In genomic region chr2:103484617-103485401, GRCm38 (mm10) we compare ENCODE assay signal across 8 mouse cellular contexts. TPM values are rescaled to one million over a fixed set of nuclear protein-coding genes. Genes with fewer than 3 reads are reported as not detected.
DNase-seq lines count a peak whose midpoint lies in the region; ATAC-seq and TF ChIP-seq lines count a peak whose summit lies in the region.

Gene Cat, minus strand, starts transcription at chr2:103485160.

- no peak for TF ChIP-seq CTCF in bone marrow macrophage, adult 2 months (IDR thresholded peaks at IDR 0.05; ENCODE audit: low read depth, low read length)
- no peak for TF ChIP-seq CTCF in embryonic fibroblast, embryonic 13.5 days (IDR thresholded peaks at IDR 0.05; ENCODE audit: borderline replicate concordance, insufficient read depth, low read length)

- peak within 1 kb of the TSS; percentile 76 for H3K4me2 ChIP-seq in kidney, embryonic 14.5 days (replicated peaks; ENCODE audit: low read depth, low read length)
- peak within 1 kb of the TSS; percentile 56 for H3K4me2 ChIP-seq in limb, embryonic 15.5 days

- peak; percentile 99 for ATAC-seq in kidney, embryonic 14.5 days (ENCODE audit: low FRiP score, low TSS enrichment)
- peak; percentile 99 for ATAC-seq in limb, embryonic 15.5 days (ENCODE audit: insufficient number of reproducible peaks, low FRiP score, low TSS enrichment, low read depth)

- H3K4me1 ChIP-seq in bone marrow macrophage, adult 2 months (ENCODE audit: control insufficient read depth, insufficient read depth, low read length): peaks cover 40% of the 10 kb centered on the region
- no peaks in the 10 kb centered on the region for H3K4me1 ChIP-seq in embryonic fibroblast, embryonic 13.5 days (ENCODE audit: control insufficient read depth, insufficient read depth, low read length)
- H3K4me1 ChIP-seq in kidney, embryonic 14.5 days (ENCODE audit: control insufficient read depth, insufficient read depth, low read length): peaks cover 12% of the 10 kb centered on the region; the same call in 1 of the 2 replicates
- peaks cover 10% of the 10 kb centered on the region for H3K4me1 ChIP-seq in limb, embryonic 15.5 days

- peak within 1 kb of the TSS; percentile 86 for H3K9ac ChIP-seq in kidney, embryonic 14.5 days (ENCODE audit: low read depth, low read length)
- peak within 1 kb of the TSS; percentile 85 for H3K9ac ChIP-seq in limb, embryonic 15.5 days

- no peaks in the 10 kb centered on the region for H3K36me3 ChIP-seq in kidney, embryonic 14.5 days (ENCODE audit: control insufficient read depth, insufficient read depth, low read length)
- no peaks in the 10 kb centered on the region for H3K36me3 ChIP-seq in limb, embryonic 15.5 days

- H3K27ac ChIP-seq in bone marrow macrophage, adult 2 months (ENCODE audit: insufficient read depth, low read depth, low read length): peak within 1 kb of the TSS; percentile 88
- H3K27ac ChIP-seq in embryonic fibroblast, embryonic 13.5 days (ENCODE audit: insufficient read depth, low read length): peak within 1 kb of the TSS; percentile 64
- peak within 1 kb of the TSS; percentile 92 for H3K27ac ChIP-seq in kidney, embryonic 14.5 days (ENCODE audit: low read depth, low read length)
- H3K27ac ChIP-seq in limb, embryonic 15.5 days: peak within 1 kb of the TSS; percentile 97

- peak; percentile 97 for DNase-seq in A20 (ENCODE audit: low read depth, low spot score)
- peak; percentile 98 for DNase-seq in heart, adult 9 months (ENCODE audit: low spot score in 2 of 2)
- peak; percentile 73 to 79 for DNase-seq in monocyte, adult 2 months (ENCODE audit: low read depth in 1 of 2, low spot score in 2 of 2)
- DNase-seq in spleen, postnatal 36 days (ENCODE audit: low spot score in 2 of 2): peak; percentile 94 to 96

- no peaks in the 10 kb centered on the region for H3K9me3 ChIP-seq in kidney, embryonic 14.5 days (ENCODE audit: control insufficient read depth, low read length)
- no peaks in the 10 kb centered on the region for H3K9me3 ChIP-seq in limb, embryonic 15.5 days

- peak within 1 kb of the TSS; percentile 80 for H3K4me3 ChIP-seq in bone marrow macrophage, adult 2 months (ENCODE audit: insufficient read depth, low read length)
- H3K4me3 ChIP-seq in embryonic fibroblast, embryonic 13.5 days (ENCODE audit: insufficient read depth, low read length): peak within 1 kb of the TSS; percentile 79
- peak within 1 kb of the TSS; percentile 87 for H3K4me3 ChIP-seq in kidney, embryonic 14.5 days (ENCODE audit: low read length)
- H3K4me3 ChIP-seq in limb, embryonic 15.5 days: peak within 1 kb of the TSS; percentile 83

- H3K27me3 ChIP-seq in kidney, embryonic 14.5 days (ENCODE audit: control insufficient read depth, insufficient read depth, low read length): no peaks in the 10 kb centered on the region
- no peaks in the 10 kb centered on the region for H3K27me3 ChIP-seq in limb, embryonic 15.5 days

- peak; percentile 85; the same call in 1 of the 2 replicates for TF ChIP-seq POLR2A in bone marrow macrophage, adult 2 months (IDR thresholded peaks at IDR 0.05; ENCODE audit: borderline replicate concordance, low read depth, low read length)
- TF ChIP-seq POLR2A in embryonic fibroblast, embryonic 13.5 days (IDR thresholded peaks at IDR 0.05; ENCODE audit: low read depth, low read length): peak; percentile 99

- WGBS in kidney, embryonic 14.5 days: under 1% methylated on average over 41 of the region's 41 CpGs
- under 1% methylated on average over 41 of the region's 41 CpGs for WGBS in limb, embryonic 15.5 days

RNA-seq across cellular contexts. Expression of gene Cat, which starts in this region (rescaled TPM):
- 577 and 608 TPM in 2 replicates for polyA plus RNA-seq in bone marrow macrophage, adult 2 months (2012; ENCODE audit: insufficient read depth, insufficient read length, missing spikeins)
- 60.3 and 64.9 TPM in 2 replicates for polyA plus RNA-seq in embryonic fibroblast, embryonic 13.5 days (2011; ENCODE audit: insufficient read length, low read depth, missing spikeins)
- polyA plus RNA-seq in kidney, embryonic 14.5 days (2014; fragmentation: Nextera tagmentation; extraction: Ambion mirVana): 78.2 and 110 TPM in 2 replicates
- polyA plus RNA-seq in limb, embryonic 15.5 days (2015; fragmentation: Nextera tagmentation; extraction: Ambion mirVana): 73.1 and 84.3 TPM in 2 replicates

Comparison
In these comparisons a context has a peak if more than half of its experiments do, and no peak if none do; other contexts are left out.
1. Peak in every context shown above with its lines: DNase-seq, ATAC-seq, H3K4me3 ChIP-seq and H3K27ac ChIP-seq.